ENCODE assay signal across 9 mouse cellular contexts in genomic region chr8:9769061-9769460, GRCm38 (mm10). TPM values are rescaled to one million over a fixed set of nuclear protein-coding genes. Genes with fewer than 3 reads are reported as not detected.
DNase-seq lines count a peak whose midpoint lies in the region; ATAC-seq and TF ChIP-seq lines count a peak whose summit lies in the region.
"Had no signal": no experiment of that assay in that cellular context is flagged by ENCODE, and none has a peak within 500 bp of the region (broad histone marks: within the 10 kb centered on the region; RNA-seq: fewer than 3 reads in every experiment).

No protein-coding gene starts in this region.

- no peak overlapping the region for H3K4me2 ChIP-seq in stomach, postnatal 0 days (replicated peaks; ENCODE audit: low read depth)

- intact Hi-C loops in heart, adult 2 months (cut with DNase I): no loop called here

- H3K4me3 ChIP-seq in MEL (ENCODE audit: control insufficient read depth in 1 of 2, insufficient read depth in 1 of 2, low read depth in 2 of 2, low read length in 2 of 2): no peak overlapping the region
- H3K4me3 ChIP-seq in heart, adult 2 months: no peak overlapping the region
- no peak overlapping the region for H3K4me3 ChIP-seq in stomach, postnatal 0 days (ENCODE audit: low read depth, low read length)

- 28% methylated on average over 6 of the region's 6 CpGs for WGBS in heart, adult 2 months
- 25% methylated on average over 6 of the region's 6 CpGs for WGBS in stomach, postnatal 0 days

- no peak for TF ChIP-seq RAD21 in MEL (IDR thresholded peaks at IDR 0.05; ENCODE audit: low read depth, low read length)

- no peaks in the 10 kb centered on the region for H3K79me2 ChIP-seq in MEL (ENCODE audit: control insufficient read depth, insufficient read depth, low read length, poor library complexity)
- no peaks in the 10 kb centered on the region for H3K79me2 ChIP-seq in heart, adult 2 months (replicated peaks; ENCODE audit: control insufficient read depth, insufficient read depth, low read length)

- no peaks in the 10 kb centered on the region for H3K36me3 ChIP-seq in MEL (ENCODE audit: control insufficient read depth in 1 of 2, insufficient read depth in 2 of 2, low read length in 2 of 2)
- H3K36me3 ChIP-seq in heart, adult 2 months (ENCODE audit: control insufficient read depth, insufficient read depth, low read length): no peaks in the 10 kb centered on the region
- no peaks in the 10 kb centered on the region for H3K36me3 ChIP-seq in stomach, postnatal 0 days (ENCODE audit: control insufficient read depth, insufficient read depth, low read length)

- TF ChIP-seq CTCF in MEL (IDR thresholded peaks at IDR 0.05 in 2 of 3, conservative IDR thresholded peaks at IDR 0.05 in 1 of 3; ENCODE audit: control insufficient read depth in 1 of 3, insufficient read depth in 1 of 3, low read depth in 2 of 3, low read length in 3 of 3, poor library complexity in 1 of 3, severe bottlenecking in 1 of 3): no peak
- no peak for TF ChIP-seq CTCF in heart, adult 2 months (IDR thresholded peaks at IDR 0.05)
- TF ChIP-seq CTCF in stomach, postnatal 0 days (IDR thresholded peaks at IDR 0.05; ENCODE audit: low read depth): no peak

- no peak for TF ChIP-seq EP300 in MEL (IDR thresholded peaks at IDR 0.05; ENCODE audit: low read depth in 1 of 2, low read length in 2 of 2)
- TF ChIP-seq EP300 in heart, adult 2 months (IDR thresholded peaks at IDR 0.05; ENCODE audit: insufficient read depth, low read depth, low read length): no peak
- no peak for TF ChIP-seq EP300 in stomach, postnatal 0 days (optimal IDR thresholded peaks at IDR 0.05)

- no peaks in the 10 kb centered on the region for H3K9me3 ChIP-seq in MEL (replicated peaks; ENCODE audit: insufficient read depth, low read length)
- H3K9me3 ChIP-seq in stomach, postnatal 0 days (ENCODE audit: control insufficient read depth, low read length): no peaks in the 10 kb centered on the region

- H3K4me1 ChIP-seq in MEL (ENCODE audit: control insufficient read depth in 1 of 2, insufficient read depth in 2 of 2, low read length in 2 of 2): no peaks in the 10 kb centered on the region
- no peaks in the 10 kb centered on the region; the same call in 1 of the 2 replicates for H3K4me1 ChIP-seq in heart, adult 2 months (ENCODE audit: control insufficient read depth, insufficient read depth, low read length)
- no peaks in the 10 kb centered on the region for H3K4me1 ChIP-seq in stomach, postnatal 0 days (replicated peaks; ENCODE audit: control insufficient read depth, insufficient read depth)

- no peak for ATAC-seq in cerebellum, adult (ENCODE audit: insufficient number of reproducible peaks, low FRiP score, low TSS enrichment)
- ATAC-seq in stomach, postnatal 0 days (ENCODE audit: low FRiP score, low TSS enrichment): peak; percentile 72; the same call in 1 of the 2 replicates

- H3K27ac ChIP-seq in MEL (ENCODE audit: control insufficient read depth, low read depth, low read length): no peak overlapping the region
- H3K27ac ChIP-seq in heart, adult 2 months: no peak overlapping the region
- no peak overlapping the region for H3K27ac ChIP-seq in stomach, postnatal 0 days (replicated peaks)

- TF ChIP-seq POLR2A in MEL (IDR thresholded peaks at IDR 0.05; ENCODE audit: control insufficient read depth in 1 of 2, insufficient read depth in 1 of 2, low read depth in 1 of 2, low read length in 2 of 2, poor library complexity in 1 of 2): no peak
- TF ChIP-seq POLR2A in heart, adult 2 months (IDR thresholded peaks at IDR 0.05; ENCODE audit: insufficient read depth, low read depth, low read length): no peak

- peak; percentile 12 for DNase-seq in cerebellum, adult 11-12 months
- peak; percentile 69 for DNase-seq in MEL (ENCODE audit: low read depth, low spot score)
- peak; percentile 10 to 22 for DNase-seq in cerebellum, postnatal 36 days
- DNase-seq in heart, adult 2 months: peak; percentile 11 to 51
- DNase-seq in kidney, postnatal 14 days: peak; percentile 59
- peak; percentile 84 for DNase-seq in mesoderm, embryonic 11.5 days (ENCODE audit: low read depth, low spot score)
- peak; percentile 81 for DNase-seq in stomach, postnatal 0 days (ENCODE audit: low spot score)

- no peak overlapping the region for H3K9ac ChIP-seq in MEL (ENCODE audit: control insufficient read depth, low read depth, low read length, poor library complexity, severe bottlenecking)
- H3K9ac ChIP-seq in heart, adult 2 months (ENCODE audit: low read depth, low read length): no peak overlapping the region
- H3K9ac ChIP-seq in stomach, postnatal 0 days (ENCODE audit: low read length): no peak overlapping the region

- H3K27me3 ChIP-seq in MEL (ENCODE audit: control insufficient read depth in 1 of 2, insufficient read depth in 2 of 2, low read length in 2 of 2): no peaks in the 10 kb centered on the region
- peaks cover 10% of the 10 kb centered on the region for H3K27me3 ChIP-seq in heart, adult 2 months (ENCODE audit: control insufficient read depth, insufficient read depth, low read length)
- H3K27me3 ChIP-seq in stomach, postnatal 0 days (ENCODE audit: control insufficient read depth, insufficient read depth, low read length): no peaks in the 10 kb centered on the region; the same call in 1 of the 2 replicates

TF ChIP-seq in MEL, 35 proteins besides CTCF, POLR2A, EP300 and RAD21:
- TF ChIP-seq POLR2AphosphoS5 (IDR thresholded peaks at IDR 0.05; ENCODE audit: borderline replicate concordance, low read depth, low read length): no peak
- TF ChIP-seq ETS1 (IDR thresholded peaks at IDR 0.05; ENCODE audit: low read depth, low read length): no peak
- no peak for TF ChIP-seq MAFK (IDR thresholded peaks at IDR 0.05; ENCODE audit: borderline replicate concordance, low read depth, low read length)

RNA-seq across cellular contexts. Expression of gene Fam155a, which starts 1.9 kb away (rescaled TPM):
- total RNA-seq in MEL (2012; rRNA removed): not detected in 2 replicates
- not detected for polyA plus RNA-seq in MEL (2012; ENCODE audit: insufficient read depth in 1 of 2, insufficient read length in 2 of 2, low read depth in 1 of 2, low replicate concordance in 2 of 2, missing spikeins in 1 of 2)
- not detected for total RNA-seq in heart, adult 2 months (2021)
- polyA plus RNA-seq in heart, adult 2 months (2012; rRNA removed): 0.08 and 0.09 TPM in 2 replicates
- 0.93 and 1.0 TPM in 2 replicates for polyA plus RNA-seq in stomach, postnatal 0 days (2015; fragmentation: Nextera tagmentation; extraction: Ambion mirVana)
- polyA plus RNA-seq: C2C12 had no signal

Comparison
In these comparisons a context has a peak if more than half of its experiments do, and no peak if none do; other contexts are left out.
1. DNase-seq: peak in every context shown above with its lines; median percentile 84 in mesoderm, embryonic 11.5 days; 81 in stomach, postnatal 0 days; 69 in MEL; 59 in kidney, postnatal 14 days; 31 in heart, adult 2 months; 16 in cerebellum, postnatal 36 days; 12 in cerebellum, adult 11-12 months.